Mouse (Mus musculus) induced T-regulatory cell, adult 2 months (primary cell): ENCODE data around the gene Prdm2.

Source experiments
- DNase-seq: peaks from one replicate; pipeline ENCODE4 v3.0.0-alpha.2; 2012; ENCODE audit warnings: low read depth

Prdm2 gene

GRCm38 (mm10) chr4:143211584-143212340, 1.0 kb downstream of the Prdm2 start:
- DNase-seq, result peak; percentile 78

DNA sequence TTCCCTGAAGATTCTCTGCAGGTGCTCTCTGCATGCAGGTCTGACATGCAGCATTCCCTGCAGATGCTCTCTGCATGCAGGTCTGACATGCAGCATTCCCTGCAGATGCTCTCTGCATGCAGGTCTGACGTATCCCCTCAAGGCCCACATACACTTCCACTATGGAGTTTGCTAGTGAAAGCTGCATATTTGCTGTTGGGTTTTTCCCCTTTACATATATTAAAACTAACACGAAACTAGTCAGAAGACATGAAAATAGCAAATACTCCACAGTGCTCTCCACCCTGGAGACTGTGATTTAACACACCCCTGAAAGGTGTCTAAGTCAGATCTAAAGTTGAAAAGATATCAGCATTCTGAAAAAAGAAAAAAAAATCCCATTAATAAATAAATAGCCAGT, 2.8 kb downstream of the Prdm2 start:
- DNase-seq, result no peak

- DNase-seq, result no peak
These were observed 10.1 kb downstream of the Prdm2 start for GRCm38 (mm10) chr4:143202653-143203052.

GRCm38 (mm10) chr4:143198371-143198770, 14.4 kb downstream of the Prdm2 start:
- DNase-seq, result no peak

DNA sequence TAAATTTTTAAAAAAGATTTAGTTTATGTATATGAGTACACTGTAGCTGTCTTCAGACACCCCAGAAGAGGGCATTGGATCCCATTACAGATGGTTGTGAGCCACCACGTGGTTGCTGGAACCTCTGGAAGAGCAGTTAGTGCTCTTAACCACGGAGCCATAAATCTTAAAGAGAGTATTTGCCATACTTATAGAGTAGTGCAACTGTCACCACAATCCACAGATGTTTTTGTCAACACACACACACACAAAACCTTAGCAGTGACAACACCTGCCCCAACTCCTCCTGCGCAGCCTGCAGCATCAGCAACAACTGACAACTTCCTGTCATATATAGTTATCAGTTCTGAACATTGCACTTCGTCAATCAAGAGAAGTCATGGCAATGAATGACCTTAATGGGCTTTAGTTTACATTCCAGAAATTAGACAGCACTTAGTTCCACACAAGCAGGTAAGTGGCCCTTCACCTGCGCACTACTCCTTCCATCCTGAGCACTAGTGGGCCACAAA, 14.9 kb downstream of the Prdm2 start:
- peak; percentile 41 for DNase-seq

- no peak for DNase-seq
These were observed 18.5 kb downstream of the Prdm2 start for GRCm38 (mm10) chr4:143194328-143194727.

DNA sequence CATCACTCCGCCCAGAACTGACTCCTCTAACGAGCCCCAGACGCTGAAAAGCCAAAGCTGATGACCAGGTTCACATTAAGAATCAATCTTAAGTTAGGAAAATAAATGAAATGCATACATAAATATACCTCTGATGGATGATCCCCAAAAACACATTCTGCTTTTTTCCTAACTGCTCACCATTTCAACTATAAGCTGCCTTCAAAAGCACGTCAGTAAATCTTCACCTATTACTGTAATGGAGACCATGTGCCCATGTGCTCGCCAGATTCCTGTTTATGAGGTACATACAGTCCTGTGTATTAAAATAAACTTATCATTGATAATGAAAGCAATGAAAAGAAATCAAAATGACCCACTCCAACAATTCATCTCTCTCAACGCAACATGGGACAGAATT, 19.6 kb downstream of the Prdm2 start:
- no peak for DNase-seq

GRCm38 (mm10) chr4:143191783-143192182, 21.0 kb downstream of the Prdm2 start:
- DNase-seq, result no peak

DNA sequence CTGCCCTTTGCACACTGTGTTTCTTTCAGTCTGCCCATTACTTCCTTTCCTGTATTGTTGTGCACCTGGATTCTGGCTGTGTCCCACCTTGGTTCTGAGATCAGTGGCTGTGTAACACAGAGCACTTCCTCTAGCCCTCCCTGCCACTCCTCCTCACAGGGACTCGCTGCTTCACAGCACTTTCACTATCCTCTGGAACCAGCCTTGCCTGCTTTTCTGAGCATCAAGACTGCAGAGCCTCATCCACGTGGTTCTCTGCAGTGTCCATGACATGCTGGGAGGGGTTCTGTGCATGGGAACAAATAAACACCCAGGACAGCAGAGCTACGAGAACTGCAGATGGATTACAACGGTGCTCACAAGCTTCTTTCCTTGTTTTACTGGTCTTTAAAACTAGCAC, 22.1 kb downstream of the Prdm2 start:
- no peak for DNase-seq

DNA sequence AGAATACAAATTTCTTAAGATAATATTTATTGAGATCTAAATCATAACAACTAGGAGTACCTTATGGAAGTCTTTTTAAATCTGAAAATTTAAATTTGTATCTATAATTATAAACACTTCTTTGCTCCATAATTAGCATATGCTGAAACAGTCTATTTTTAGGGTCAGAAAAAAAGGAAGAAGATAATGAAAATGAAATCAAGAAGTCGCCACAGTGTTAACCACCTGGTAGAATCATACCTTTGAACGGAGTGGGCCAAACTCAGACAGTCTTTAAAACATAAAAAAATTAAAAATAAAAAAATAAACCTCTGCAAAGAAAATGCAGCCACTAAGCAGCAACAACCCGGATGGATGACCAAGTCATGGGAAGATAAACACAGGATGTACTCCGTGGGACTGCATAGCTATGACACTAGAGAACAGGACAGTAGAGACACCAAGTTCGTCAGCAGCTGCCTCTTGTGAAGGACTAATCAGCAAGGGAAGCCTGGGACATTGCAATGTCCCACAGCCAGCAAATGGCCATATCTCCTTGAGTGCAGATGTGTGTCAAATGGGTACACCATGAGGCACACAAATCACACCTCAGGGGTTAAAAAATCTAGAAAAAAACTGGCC, 24.1 kb downstream of the Prdm2 start:
- no peak for DNase-seq

GRCm38 (mm10) chr4:143186066-143186465, 26.7 kb downstream of the Prdm2 start:
- no peak for DNase-seq

GRCm38 (mm10) chr4:143185496-143185895, 27.3 kb downstream of the Prdm2 start:
- no peak for DNase-seq

DNA sequence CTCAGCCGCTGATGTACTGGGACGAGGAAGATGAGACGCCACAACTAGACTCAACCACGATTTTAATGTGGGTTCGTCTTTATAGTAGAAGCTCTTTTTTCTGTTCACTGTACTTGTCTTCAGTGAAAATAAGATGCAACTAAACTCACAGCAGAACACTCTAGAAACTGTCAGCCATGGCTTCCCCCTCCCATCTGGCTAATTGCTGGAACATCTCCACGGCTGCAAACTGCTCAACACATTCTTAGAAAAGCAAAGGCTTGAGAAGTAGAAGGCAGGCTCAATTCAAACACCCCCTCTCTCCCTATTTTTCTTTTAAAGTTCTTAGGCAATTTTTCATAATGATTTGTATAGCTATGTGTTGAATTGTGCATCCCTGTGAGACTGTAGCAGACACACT, 29.7 kb downstream of the Prdm2 start:
- DNase-seq, result no peak

GRCm38 (mm10) chr4:143180731-143181130, 32.1 kb downstream of the Prdm2 start:
- DNase-seq, result no peak

GRCm38 (mm10) chr4:143171600-143172290, 41.0 kb downstream of the Prdm2 start:
- DNase-seq, result peak; percentile 67

- no peak for DNase-seq
These were observed 42.5 kb downstream of the Prdm2 start for GRCm38 (mm10) chr4:143170290-143170689.

- no peak for DNase-seq
These were observed 44.7 kb downstream of the Prdm2 start for GRCm38 (mm10) chr4:143168093-143168492.

GRCm38 (mm10) chr4:143161619-143162479, 50.9 kb downstream of the Prdm2 start:
- DNase-seq, result peak; percentile 98

GRCm38 (mm10) chr4:143160826-143161225, 52.0 kb downstream of the Prdm2 start:
- DNase-seq, result no peak

DNA sequence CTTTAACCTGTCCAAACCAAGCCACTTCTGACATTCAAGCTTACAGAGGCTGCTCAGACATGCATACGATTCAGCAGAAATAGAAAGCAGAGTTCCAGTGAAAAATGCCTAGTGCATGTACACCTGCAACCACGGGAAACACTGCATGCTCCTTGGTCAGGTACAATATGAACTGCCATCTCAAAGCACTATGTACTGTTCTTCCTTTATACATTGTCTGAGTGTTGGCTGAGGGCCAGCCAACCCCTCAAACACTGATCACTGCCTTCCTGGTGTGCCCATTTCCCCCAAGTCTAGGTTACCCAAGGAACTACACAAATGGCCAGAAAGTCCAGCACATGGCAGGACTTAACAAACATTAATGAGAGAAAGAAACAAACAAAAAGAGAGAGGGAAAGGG, 53.5 kb downstream of the Prdm2 start:
- no peak for DNase-seq

- DNase-seq, result no peak
These were observed 56.9 kb downstream of the Prdm2 start for GRCm38 (mm10) chr4:143155871-143156270.

GRCm38 (mm10) chr4:143155036-143155435, 57.8 kb downstream of the Prdm2 start:
- no peak for DNase-seq
